Mouse (Mus musculus): ENCODE data around the gene Mrpl58.

DNA sequence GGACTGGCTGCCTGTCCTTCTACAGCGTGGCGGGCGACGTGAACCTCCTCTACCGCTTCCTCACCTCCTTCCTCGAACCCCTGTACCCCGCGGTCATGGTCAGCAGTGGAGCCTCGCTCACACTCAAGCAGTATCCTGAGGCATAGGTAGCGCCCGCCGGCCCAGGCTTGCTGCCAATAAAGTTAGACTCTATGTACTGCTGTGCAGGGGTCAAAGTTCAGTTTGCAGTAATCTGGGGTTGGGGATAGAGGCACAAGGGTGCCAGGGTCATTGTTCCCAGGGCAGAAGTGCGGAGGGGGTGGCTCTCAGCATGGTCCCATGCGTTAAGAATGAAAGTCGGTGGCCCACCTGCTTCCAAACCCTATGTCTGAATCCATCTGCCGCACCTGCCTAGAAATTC lies 44.5 kb downstream of the Mrpl58 start:
- TF ChIP-seq GATA1 (IDR thresholded peaks at IDR 0.05; ENCODE audit: low read length) (no peak), TAL1 (IDR thresholded peaks at IDR 0.05; ENCODE audit: low read length) (no peak)

Measured in erythroblast, embryonic 14.5 days (primary cell).